Mouse (Mus musculus) forebrain, embryonic 11.5 days (tissue): ENCODE measurements around the gene Ostc. TPM values are rescaled to one million over a fixed set of nuclear protein-coding genes. Genes with fewer than 3 reads are reported as not detected.

Experiments used
- ATAC-seq: fragments of 200-750 bp; cut with Nextera tagmentation; replicated peaks from 2 replicates; pipeline ENCODE4 v1.8.0; 2017; ENCODE audit warnings: moderate TSS enrichment; ENCODE audit not compliant: low FRiP score
- DNase-seq: peaks from one replicate; pipeline ENCODE4 v3.0.0-alpha.2; 2017; ENCODE audit warnings: low spot score
- H3K27ac ChIP-seq: fragments of 300-500 bp; sonication (generic); 2 replicates; pipeline ENCODE4 v1.5.1; 2014; ENCODE audit warnings: low read depth, low read length
- H3K27me3 ChIP-seq: fragments of 300-500 bp; sonication (generic); 2 replicates; pipeline ENCODE4 v1.6.1; 2014; ENCODE audit warnings: mild to moderate bottlenecking, low read length, mixed read lengths; ENCODE audit not compliant: control insufficient read depth, insufficient read depth
- H3K36me3 ChIP-seq: fragments of 300-500 bp; sonication (generic); 2 replicates; pipeline ENCODE4 v1.6.1; 2014; ENCODE audit warnings: mild to moderate bottlenecking, low read length, moderate library complexity, mixed read lengths; ENCODE audit not compliant: control insufficient read depth, insufficient read depth
- H3K4me1 ChIP-seq: fragments of 300-500 bp; sonication (generic); replicated peaks from 2 replicates; pipeline ENCODE4 v1.6.1; 2014; ENCODE audit warnings: low read length, mixed read lengths; ENCODE audit not compliant: control insufficient read depth, insufficient read depth
- H3K4me2 ChIP-seq: fragments of 300-500 bp; sonication (generic); 2 replicates; pipeline ENCODE4 v1.6.1; 2014; ENCODE audit warnings: low read depth, mild to moderate bottlenecking, low read length, moderate library complexity, mixed read lengths; ENCODE audit not compliant: severe bottlenecking
- H3K4me3 ChIP-seq: fragments of 300-500 bp; sonication (generic); 2 replicates; pipeline ENCODE4 v1.5.1; 2014; ENCODE audit warnings: low read depth, low read length
- H3K9ac ChIP-seq: fragments of 300-500 bp; sonication (generic); 2 replicates; pipeline ENCODE4 v1.6.1; 2014; ENCODE audit warnings: low read length
- H3K9me3 ChIP-seq: fragments of 300-500 bp; sonication (generic); 2 replicates; pipeline ENCODE4 v1.6.1; 2016; ENCODE audit warnings: low read length, mixed read lengths; ENCODE audit not compliant: control insufficient read depth
- WGBS: fragments of 180-500 bp; shearing (Covaris S2); extraction: QIAGEN DNeasy Blood & Tissue Kit; methylation state at CpG from one replicate; pipeline ENCODE4 v1.1.7; 2014; 5-methylcytosine and 5-hydroxymethylcytosine counted together
- polyA plus RNA-seq: library from polyadenylated mRNA; unstranded; fragments of >200 nt; fragmentation: Nextera tagmentation; extraction: Ambion mirVana; gene quantifications from 2 replicates; pipeline ENCODE4 v1.2.1, GENCODE M21; 2014

The Ostc gene
- polyA plus RNA-seq, 1 experiment from 2014 or later: 308 TPM

DNA sequence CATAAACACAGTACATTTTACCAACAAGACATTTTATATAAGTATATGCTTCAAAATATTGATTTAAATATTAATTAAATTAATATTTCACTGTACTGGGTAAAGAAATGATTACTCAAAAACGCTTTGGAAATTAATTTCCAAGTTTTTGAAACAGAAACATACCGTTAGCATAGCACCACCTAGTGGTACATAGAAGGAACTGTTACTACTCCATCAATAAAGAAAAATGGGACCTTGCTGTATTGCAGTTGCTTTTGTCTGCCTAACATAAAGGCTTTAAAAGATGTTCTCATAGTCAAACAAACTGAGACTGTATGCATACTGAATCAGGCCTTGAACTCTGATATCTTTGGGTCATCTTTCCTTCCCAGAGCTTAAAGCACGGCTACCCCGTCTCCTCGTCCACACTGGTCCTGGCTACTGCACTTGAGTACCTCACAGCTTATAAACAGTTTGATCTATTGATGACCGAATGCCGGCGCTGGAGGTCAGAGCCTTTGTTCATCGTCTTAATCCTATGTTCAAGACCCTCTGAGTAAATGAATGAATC lies 15.1 kb downstream of the Ostc start:
- H3K36me3 ChIP-seq: peaks cover 6% of the 10 kb centered on the region; the same call in 1 of the 2 replicates
- H3K9ac ChIP-seq: no peak overlapping the region
- 61% methylated on average over 9 of the region's 9 CpGs for WGBS
- no peak for DNase-seq
- no peak overlapping the region for H3K27ac ChIP-seq
- 0 out of 2 replicates have a peak, but pooled peaks have one; percentile 30 for ATAC-seq
- H3K27me3 ChIP-seq: no peaks in the 10 kb centered on the region
- no peaks in the 10 kb centered on the region; the same call in 1 of the 2 replicates for H3K4me1 ChIP-seq
- H3K4me3 ChIP-seq: no peak overlapping the region
- no peaks in the 10 kb centered on the region for H3K9me3 ChIP-seq
- H3K4me2 ChIP-seq: no peak overlapping the region

DNA sequence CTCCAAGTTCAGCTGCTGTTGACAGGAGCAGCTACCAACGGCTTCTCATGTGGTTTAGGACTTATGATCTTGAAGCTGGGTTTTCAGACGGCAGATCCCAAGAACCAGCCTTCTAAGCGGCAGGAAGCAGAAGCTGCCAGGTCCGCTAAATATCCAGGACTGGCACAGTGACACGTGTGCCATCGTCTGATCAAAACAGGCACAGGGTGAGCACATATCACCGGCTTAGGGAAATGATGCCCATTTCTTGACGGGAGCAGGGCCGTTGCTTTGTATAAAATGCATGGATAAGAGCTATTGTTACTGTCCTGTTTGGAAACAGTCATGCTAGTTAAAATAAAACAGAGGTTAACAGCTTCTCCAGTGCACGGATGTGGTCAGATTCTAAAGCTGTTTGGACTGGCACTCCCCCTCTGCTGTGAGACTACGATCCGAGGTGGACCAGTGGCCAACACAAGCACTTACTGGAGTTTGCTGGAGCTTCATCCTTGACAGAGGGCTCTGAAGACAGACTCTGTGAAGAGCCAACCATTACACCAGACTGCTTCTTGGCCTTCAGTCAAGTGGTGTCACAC lies 17.6 kb downstream of the Ostc start:
- H3K4me3 ChIP-seq: peak overlapping the region; percentile 23
- DNase-seq (no peak), ATAC-seq (no peak)
- H3K9ac ChIP-seq: peak overlapping the region; percentile 37
- peak overlapping the region; percentile 53 for H3K4me2 ChIP-seq
- no peak overlapping the region for H3K27ac ChIP-seq
- H3K9me3 ChIP-seq: no peaks in the 10 kb centered on the region
- no peaks in the 10 kb centered on the region for H3K27me3 ChIP-seq
- 51% methylated on average over 12 of the region's 12 CpGs for WGBS
- H3K36me3 ChIP-seq: peaks cover 6% of the 10 kb centered on the region; the same call in 1 of the 2 replicates
- no peaks in the 10 kb centered on the region; the same call in 1 of the 2 replicates for H3K4me1 ChIP-seq

DNA sequence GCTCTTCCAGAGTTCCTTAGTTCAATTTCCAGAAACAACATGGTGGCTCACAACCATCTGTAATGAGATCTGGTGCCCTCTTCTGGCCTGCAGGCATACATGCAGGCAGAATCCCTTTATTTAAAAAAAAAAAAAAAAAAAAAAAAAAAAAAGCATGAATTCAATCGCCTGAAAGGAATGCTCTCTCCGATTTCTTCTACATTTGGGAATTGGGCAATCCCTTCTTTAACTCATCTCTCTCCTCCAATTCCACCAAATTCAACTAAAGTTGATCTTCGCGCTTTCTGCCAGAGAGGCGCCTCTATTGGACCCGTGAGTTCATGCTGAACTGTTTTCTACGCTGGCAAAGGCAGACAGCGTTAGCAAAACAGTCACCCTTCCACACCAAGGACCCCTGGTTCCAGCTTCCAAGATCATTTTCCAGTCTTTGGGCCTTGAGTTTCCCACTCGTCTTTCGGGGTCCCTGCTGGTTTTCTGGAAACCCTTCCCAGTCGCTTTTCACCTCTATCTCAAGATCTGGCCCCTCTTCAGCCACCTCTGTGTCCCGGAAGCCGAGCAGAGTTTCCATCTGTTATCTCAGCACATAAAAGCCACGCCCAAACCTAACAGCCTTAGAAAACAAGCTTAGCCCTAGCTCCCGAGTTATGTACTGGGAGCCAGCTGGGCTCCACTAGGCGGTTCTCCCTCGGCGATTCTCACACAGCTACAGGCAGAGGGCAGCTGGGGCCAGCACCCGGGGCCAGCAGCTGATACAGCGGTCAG lies 18.2 kb downstream of the Ostc start:
- 21% methylated on average over 20 of the region's 20 CpGs for WGBS
- peak overlapping the region; percentile 37 for H3K9ac ChIP-seq
- no peaks in the 10 kb centered on the region for H3K27me3 ChIP-seq
- no peak overlapping the region for H3K27ac ChIP-seq
- H3K4me3 ChIP-seq: peak overlapping the region; percentile 23
- H3K36me3 ChIP-seq: peaks cover 6% of the 10 kb centered on the region; the same call in 1 of the 2 replicates
- DNase-seq: peak; percentile 72
- peak; percentile 51; the same call in 1 of the 2 replicates for ATAC-seq
- no peaks in the 10 kb centered on the region; the same call in 1 of the 2 replicates for H3K4me1 ChIP-seq
- no peaks in the 10 kb centered on the region for H3K9me3 ChIP-seq
- H3K4me2 ChIP-seq: peak overlapping the region; percentile 53

DNA sequence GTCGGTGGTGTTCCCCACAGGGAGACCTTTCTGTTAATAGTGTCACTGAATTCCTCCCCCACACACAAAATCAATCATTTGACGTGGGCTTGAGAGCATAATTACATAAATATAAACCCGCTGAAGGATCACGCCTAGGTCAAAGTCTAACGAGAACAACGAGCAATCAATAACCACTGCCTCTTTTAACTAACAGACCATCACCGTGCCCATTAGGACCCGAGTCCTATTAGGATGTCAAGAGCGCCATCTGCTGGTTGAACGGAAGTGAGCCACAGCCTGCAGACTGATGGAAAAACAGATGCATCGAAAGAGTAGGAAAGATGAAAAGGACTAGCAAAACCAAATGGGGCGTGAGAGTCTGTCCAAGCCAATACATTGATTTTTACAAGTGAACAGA lies 19.6 kb downstream of the Ostc start:
- H3K4me2 ChIP-seq: no peak overlapping the region
- 23% methylated on average over 12 of the region's 12 CpGs for WGBS
- H3K9me3 ChIP-seq: no peaks in the 10 kb centered on the region
- ATAC-seq (0 out of 2 replicates have a peak, but pooled peaks have one; percentile 43), DNase-seq (peak; percentile 85)
- no peaks in the 10 kb centered on the region; the same call in 1 of the 2 replicates for H3K4me1 ChIP-seq
- no peak overlapping the region for H3K27ac ChIP-seq
- no peaks in the 10 kb centered on the region for H3K36me3 ChIP-seq
- no peak overlapping the region for H3K9ac ChIP-seq
- no peak overlapping the region for H3K4me3 ChIP-seq
- H3K27me3 ChIP-seq: no peaks in the 10 kb centered on the region

DNA sequence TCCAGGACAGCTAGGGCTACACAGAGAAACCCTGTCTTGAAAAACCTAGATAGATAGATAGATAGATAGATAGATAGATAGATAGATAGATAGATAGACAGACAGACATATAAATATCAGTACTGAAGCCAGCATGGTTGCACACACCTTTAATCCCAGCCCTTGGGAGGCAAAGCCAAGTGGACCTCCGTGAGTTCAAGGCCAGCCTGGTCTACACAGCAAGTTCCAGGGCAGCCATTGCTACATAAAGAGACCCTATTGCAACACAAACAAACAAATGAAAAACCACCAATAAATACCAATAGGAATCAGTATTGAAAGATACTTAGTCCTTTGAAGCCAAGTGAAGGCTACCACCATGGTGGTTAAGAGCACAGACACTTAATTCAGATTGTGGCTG lies 22.2 kb downstream of the Ostc start:
- H3K4me3 ChIP-seq: no peak overlapping the region
- no peak overlapping the region for H3K27ac ChIP-seq
- no peaks in the 10 kb centered on the region; the same call in 1 of the 2 replicates for H3K4me1 ChIP-seq
- 100% methylated on average over 1 of the region's 1 CpGs for WGBS
- no peaks in the 10 kb centered on the region for H3K27me3 ChIP-seq
- H3K9me3 ChIP-seq: no peaks in the 10 kb centered on the region
- H3K4me2 ChIP-seq: no peak overlapping the region
- H3K9ac ChIP-seq: no peak overlapping the region
- no peaks in the 10 kb centered on the region for H3K36me3 ChIP-seq
- ATAC-seq: no peak
- no peak for DNase-seq

DNA sequence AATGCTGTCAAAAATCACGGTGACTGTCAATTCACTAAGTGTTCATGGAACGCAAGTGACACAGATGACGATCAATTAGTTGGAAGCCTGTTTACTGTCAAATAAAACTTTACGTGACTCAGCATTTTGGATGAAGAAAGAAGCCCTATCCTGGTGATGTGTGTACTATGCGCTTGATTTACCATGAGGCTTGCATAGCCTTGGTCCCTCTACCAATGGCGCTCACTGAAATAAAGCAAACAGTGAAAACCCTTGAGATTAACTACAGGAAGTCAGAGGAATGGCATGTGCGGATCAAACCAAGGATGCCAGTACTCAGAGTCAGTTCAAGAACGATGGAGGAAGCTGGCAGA lies 24.3 kb downstream of the Ostc start:
- DNase-seq (no peak), ATAC-seq (no peak)
- Histone ChIP-seq H3K4me3 (no peak overlapping the region), H3K36me3 (no peaks in the 10 kb centered on the region), H3K4me1 (no peaks in the 10 kb centered on the region), H3K27me3 (no peaks in the 10 kb centered on the region), H3K9ac (no peak overlapping the region), H3K9me3 (no peaks in the 10 kb centered on the region), H3K27ac (no peak overlapping the region), H3K4me2 (no peak overlapping the region)
- WGBS: 89% methylated on average over 8 of the region's 8 CpGs

DNA sequence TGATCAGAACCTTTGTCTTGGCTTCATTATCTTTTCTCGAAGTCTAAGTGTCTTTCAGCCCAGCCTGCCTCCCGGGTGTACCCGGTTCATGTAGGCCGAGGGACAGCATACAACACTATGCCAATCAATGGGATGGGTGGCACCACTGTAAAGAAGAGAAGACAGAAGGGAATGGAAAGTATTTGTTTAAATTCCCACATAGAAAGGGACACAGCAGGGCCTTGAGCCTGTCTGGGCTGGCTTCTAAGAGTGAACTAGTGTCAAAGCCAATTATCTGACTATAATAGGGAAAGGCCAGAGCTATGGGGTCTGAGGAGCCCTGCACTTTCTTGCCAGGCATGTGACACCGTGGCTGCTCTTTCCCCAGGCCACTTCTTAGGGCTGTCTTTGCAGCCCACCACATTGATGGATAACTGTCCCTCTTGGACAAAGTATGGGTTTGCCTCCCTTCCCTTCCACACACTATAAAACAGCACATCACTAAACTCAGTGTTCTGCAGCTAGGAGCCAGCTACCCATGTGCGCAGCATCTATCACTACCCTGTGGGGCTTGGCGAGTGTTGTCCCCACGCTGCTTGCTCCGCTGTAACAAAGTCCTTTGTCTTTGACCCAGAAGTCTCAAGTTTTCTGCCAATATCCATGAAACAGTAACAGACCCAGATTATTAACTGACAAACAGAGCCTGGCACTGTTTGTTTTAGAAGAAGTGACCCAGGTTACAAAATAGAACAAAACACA lies 24.8 kb downstream of the Ostc start:
- H3K9me3 ChIP-seq: no peaks in the 10 kb centered on the region
- H3K27me3 ChIP-seq: no peaks in the 10 kb centered on the region
- no peak overlapping the region for H3K4me2 ChIP-seq
- WGBS: 77% methylated on average over 9 of the region's 9 CpGs
- DNase-seq (no peak), ATAC-seq (no peak)
- H3K27ac ChIP-seq: no peak overlapping the region
- no peak overlapping the region for H3K4me3 ChIP-seq
- no peaks in the 10 kb centered on the region for H3K36me3 ChIP-seq
- H3K4me1 ChIP-seq: no peaks in the 10 kb centered on the region
- H3K9ac ChIP-seq: no peak overlapping the region

DNA sequence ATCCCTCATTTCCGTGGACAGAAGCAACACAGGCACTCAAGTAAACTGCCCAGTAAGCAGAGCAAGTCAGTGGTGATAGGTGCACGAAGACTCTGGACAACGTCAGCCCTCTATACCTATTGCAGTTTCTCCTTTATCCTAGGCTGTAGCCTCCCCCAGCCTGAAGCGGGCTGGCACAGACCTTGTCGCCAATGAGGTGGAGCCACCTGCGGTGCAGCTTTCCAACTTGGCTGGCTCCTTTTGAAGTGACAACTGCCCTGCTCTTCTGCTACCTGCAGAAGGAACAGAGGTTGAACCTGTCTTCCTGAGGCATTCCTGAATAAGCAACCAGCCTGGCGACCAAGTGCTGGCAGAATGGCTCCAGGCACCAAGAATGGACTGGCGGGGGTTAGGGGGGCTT lies 25.4 kb downstream of the Ostc start:
- no peaks in the 10 kb centered on the region for H3K27me3 ChIP-seq
- H3K36me3 ChIP-seq: no peaks in the 10 kb centered on the region
- no peak overlapping the region for H3K4me3 ChIP-seq
- ATAC-seq (no peak), DNase-seq (no peak)
- no peaks in the 10 kb centered on the region for H3K9me3 ChIP-seq
- H3K9ac ChIP-seq: no peak overlapping the region
- no peak overlapping the region for H3K27ac ChIP-seq
- H3K4me2 ChIP-seq: no peak overlapping the region
- H3K4me1 ChIP-seq: no peaks in the 10 kb centered on the region
- WGBS: 77% methylated on average over 8 of the region's 8 CpGs
